Mouse (Mus musculus) spleen, adult 2 months (tissue): ENCODE results near the gene Tmco4.

ENCODE experiments used
- CTCF ChIP-seq: fragments of 200-500 bp; IDR thresholded peaks from 2 replicates; pipeline ENCODE4 v1.5.1; 2011; ENCODE audit warnings: mild to moderate bottlenecking, inconsistent platforms; ENCODE audit not compliant: insufficient read depth, insufficient read length, insufficient replicate concordance; ENCODE audit errors: extremely low read depth
- POLR2A ChIP-seq: fragments of 200-500 bp; IDR thresholded peaks from 2 replicates; pipeline ENCODE4 v1.6.1; 2011; ENCODE audit warnings: low read depth, low read length, inconsistent platforms

- TF ChIP-seq POLR2A (no peak), CTCF (no peak)
These were observed 122.7 kb downstream of the Tmco4 start for GRCm38 (mm10) chr4:139095406-139095805.
